Mouse (Mus musculus): ENCODE measurements around the gene Creb5.

DNA sequence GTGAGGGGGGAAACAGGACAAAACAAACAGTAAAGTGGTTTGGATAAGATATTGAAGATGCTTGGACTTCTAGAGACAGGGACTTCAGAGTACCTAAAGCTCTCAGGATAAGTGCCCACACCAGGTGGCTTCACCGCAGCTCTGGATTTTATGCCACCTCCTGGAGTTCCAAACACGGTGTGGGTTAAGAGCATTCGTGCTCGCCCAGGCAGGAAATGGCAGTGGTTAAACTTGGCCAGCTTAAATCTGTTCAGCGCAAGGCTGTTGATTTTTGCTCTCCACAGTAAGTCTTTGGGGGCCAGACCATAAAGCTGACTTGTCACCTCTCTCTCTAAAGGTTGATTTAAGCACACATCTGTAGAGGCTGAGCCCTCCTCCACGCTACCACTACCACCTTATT, 262.3 kb downstream of the Creb5 start:
- TF ChIP-seq HCFC1 (IDR thresholded peaks at IDR 0.05; ENCODE audit: borderline replicate concordance, insufficient read depth, low read length) = no peak
- TF ChIP-seq MAFK (IDR thresholded peaks at IDR 0.05; ENCODE audit: insufficient read depth, low read depth, low read length) = no peak
- no peak for TF ChIP-seq ZNF384 (IDR thresholded peaks at IDR 0.05; ENCODE audit: low read depth, low read length)
- TF ChIP-seq ZC3H11A (IDR thresholded peaks at IDR 0.05; ENCODE audit: borderline replicate concordance, low read depth, low read length) = no peak
- TF ChIP-seq CHD2 (IDR thresholded peaks at IDR 0.05; ENCODE audit: low read depth, low read length) = no peak
